Mouse (Mus musculus) stomach, embryonic 16.5 days (tissue): ENCODE data around the gene Rftn1. TPM values are rescaled to one million over a fixed set of nuclear protein-coding genes. Genes with fewer than 3 reads are reported as not detected.

Source experiments
- ATAC-seq: fragments of 200-750 bp; cut with Nextera tagmentation; 2 replicates; pipeline ENCODE4 v1.8.0; 2017; ENCODE audit warnings: moderate number of reproducible peaks, moderate TSS enrichment; ENCODE audit not compliant: insufficient read depth, low FRiP score
- H3K27ac ChIP-seq: fragments of 300-500 bp; sonication (generic); 2 replicates; pipeline ENCODE4 v1.5.1; 2014; ENCODE audit warnings: low read length
- H3K27me3 ChIP-seq: fragments of 300-500 bp; sonication (generic); 2 replicates; pipeline ENCODE4 v1.6.1; 2014; ENCODE audit warnings: low read length, control low read depth, mixed read lengths; ENCODE audit not compliant: control insufficient read depth, insufficient read depth
- H3K36me3 ChIP-seq: fragments of 300-500 bp; sonication (generic); 2 replicates; pipeline ENCODE4 v1.6.1; 2014; ENCODE audit warnings: low read length; ENCODE audit not compliant: control insufficient read depth, insufficient read depth
- H3K4me1 ChIP-seq: fragments of 300-500 bp; sonication (generic); 2 replicates; pipeline ENCODE4 v1.6.1; 2014; ENCODE audit warnings: low read length, control low read depth, mixed read lengths; ENCODE audit not compliant: control insufficient read depth, insufficient read depth
- H3K4me2 ChIP-seq: fragments of 300-500 bp; sonication (generic); 2 replicates; pipeline ENCODE4 v1.6.1; 2014; ENCODE audit warnings: low read depth, low read length, mixed read lengths
- H3K4me3 ChIP-seq: fragments of 300-500 bp; sonication (generic); replicated peaks from 2 replicates; pipeline ENCODE4 v1.5.1; 2014; ENCODE audit warnings: mild to moderate bottlenecking, low read length
- H3K9ac ChIP-seq: fragments of 300-500 bp; sonication (generic); 2 replicates; pipeline ENCODE4 v1.6.1; 2014; ENCODE audit warnings: low read length
- H3K9me3 ChIP-seq: fragments of 300-500 bp; sonication (generic); replicated peaks from 2 replicates; pipeline ENCODE4 v1.6.1; 2016; ENCODE audit warnings: low read length, control low read depth; ENCODE audit not compliant: control insufficient read depth
- WGBS: fragments of 180-500 bp; shearing (Covaris S2); extraction: QIAGEN DNeasy Blood & Tissue Kit; methylation state at CpG from one replicate; pipeline ENCODE4 v1.1.7; 2014; 5-methylcytosine and 5-hydroxymethylcytosine counted together
- polyA plus RNA-seq: library from polyadenylated mRNA; unstranded; fragments of >200 nt; fragmentation: Nextera tagmentation; extraction: Ambion mirVana; gene quantifications from 2 replicates; pipeline ENCODE4 v1.2.1, GENCODE M21; 2015

Gene Rftn1
- polyA plus RNA-seq, 1 experiment from 2014 or later: 12.9 TPM

- 30% methylated on average over 9 of the region's 9 CpGs for WGBS
- H3K4me3 ChIP-seq: no peak overlapping the region
- H3K36me3 ChIP-seq: no peaks in the 10 kb centered on the region
- ATAC-seq: no peak
- H3K9me3 ChIP-seq: no peaks in the 10 kb centered on the region
- H3K27ac ChIP-seq: no peak overlapping the region
- no peak overlapping the region for H3K4me2 ChIP-seq
- H3K4me1 ChIP-seq: no peaks in the 10 kb centered on the region
- H3K9ac ChIP-seq: no peak overlapping the region
- H3K27me3 ChIP-seq: no peaks in the 10 kb centered on the region
These were observed 142.3 kb downstream of the Rftn1 start for GRCm38 (mm10) chr17:50048209-50048608.

- Histone ChIP-seq H3K27ac (no peak overlapping the region), H3K36me3 (no peaks in the 10 kb centered on the region), H3K4me3 (no peak overlapping the region), H3K9me3 (no peaks in the 10 kb centered on the region), H3K4me1 (no peaks in the 10 kb centered on the region), H3K27me3 (no peaks in the 10 kb centered on the region), H3K4me2 (no peak overlapping the region), H3K9ac (no peak overlapping the region)
- no peak for ATAC-seq
- WGBS: 95% methylated on average over 12 of the region's 12 CpGs
These were observed 143.3 kb downstream of the Rftn1 start for GRCm38 (mm10) chr17:50047182-50047581.

DNA sequence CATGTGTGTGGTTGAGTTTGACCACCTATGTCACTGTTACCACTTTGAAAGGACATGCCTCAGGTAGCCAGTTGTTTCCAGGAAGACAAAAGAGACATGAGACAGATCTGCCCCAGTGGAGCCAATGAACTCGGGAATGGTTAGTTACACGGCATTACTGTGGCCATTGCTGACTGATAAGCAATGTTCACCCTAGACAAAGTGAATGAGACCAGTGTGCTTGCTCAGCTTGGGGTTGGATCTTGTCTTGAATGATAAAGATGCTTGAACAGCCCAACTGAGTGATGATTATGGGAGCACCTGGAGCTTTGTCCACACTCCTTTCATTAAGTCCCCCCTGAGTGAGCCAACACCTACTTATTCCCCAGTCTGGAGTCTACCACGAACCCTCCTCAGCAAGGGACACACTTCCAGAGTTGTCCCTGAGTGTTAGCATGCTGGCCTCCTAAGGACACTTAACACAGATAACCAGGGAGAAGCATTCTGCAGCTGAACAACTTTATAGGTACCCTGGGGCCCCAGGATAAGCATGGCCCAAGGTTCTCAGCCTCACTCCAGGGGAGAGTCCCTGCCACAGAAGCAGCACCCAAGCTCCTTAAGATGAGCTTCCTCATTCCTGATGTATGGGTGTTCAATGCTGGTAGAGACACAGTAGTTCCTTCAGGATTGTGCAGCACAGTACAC is 149.6 kb downstream of the Rftn1 start:
- Histone ChIP-seq H3K27ac (no peak overlapping the region), H3K9ac (no peak overlapping the region), H3K27me3 (no peaks in the 10 kb centered on the region), H3K4me1 (no peaks in the 10 kb centered on the region), H3K9me3 (no peaks in the 10 kb centered on the region), H3K4me2 (no peak overlapping the region), H3K36me3 (no peaks in the 10 kb centered on the region), H3K4me3 (no peak overlapping the region)
- ATAC-seq: no peak
- WGBS: 82% methylated on average over 3 of the region's 3 CpGs

DNA sequence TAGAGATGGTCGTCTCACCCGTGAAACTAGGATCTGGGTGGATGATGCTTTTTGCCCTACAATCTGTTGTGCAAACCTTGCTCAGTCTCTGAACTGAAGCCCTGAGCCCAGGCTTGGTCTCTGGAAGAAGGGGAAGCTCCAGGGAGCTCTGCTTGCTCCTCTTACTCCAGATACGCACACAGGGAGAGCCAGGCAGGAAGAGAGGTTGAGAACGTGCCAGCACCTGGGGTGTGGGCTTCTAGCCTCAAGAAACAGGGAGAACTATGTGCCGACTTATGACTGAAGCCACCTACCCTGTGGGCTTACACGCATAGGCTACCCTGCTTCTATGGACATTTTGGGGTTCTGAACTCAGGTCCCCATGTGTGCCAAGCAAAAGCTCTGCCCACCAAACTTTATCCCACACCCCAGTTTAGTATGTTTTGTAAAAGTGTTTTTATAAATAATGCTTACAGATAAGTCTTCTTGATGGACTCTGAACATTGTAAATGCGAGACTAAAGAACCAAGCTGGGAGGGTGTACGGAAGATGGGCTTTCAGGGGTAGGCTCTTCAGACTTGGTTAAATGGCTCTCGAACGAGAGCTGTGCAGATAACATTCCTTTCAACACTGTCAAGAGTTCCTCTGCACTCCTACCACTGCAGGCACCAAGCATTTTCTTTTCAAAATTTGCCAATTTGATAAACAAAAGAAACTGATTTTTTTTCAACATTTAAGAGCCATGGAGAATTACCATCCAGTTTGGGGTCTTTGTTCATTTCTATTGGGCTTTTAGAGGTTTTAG is 152.4 kb downstream of the Rftn1 start:
- 84% methylated on average over 10 of the region's 10 CpGs for WGBS
- Histone ChIP-seq H3K4me1 (no peaks in the 10 kb centered on the region), H3K9ac (no peak overlapping the region), H3K27me3 (no peaks in the 10 kb centered on the region), H3K4me2 (no peak overlapping the region), H3K9me3 (no peaks in the 10 kb centered on the region), H3K4me3 (no peak overlapping the region), H3K27ac (no peak overlapping the region), H3K36me3 (no peaks in the 10 kb centered on the region)
- ATAC-seq: no peak

DNA sequence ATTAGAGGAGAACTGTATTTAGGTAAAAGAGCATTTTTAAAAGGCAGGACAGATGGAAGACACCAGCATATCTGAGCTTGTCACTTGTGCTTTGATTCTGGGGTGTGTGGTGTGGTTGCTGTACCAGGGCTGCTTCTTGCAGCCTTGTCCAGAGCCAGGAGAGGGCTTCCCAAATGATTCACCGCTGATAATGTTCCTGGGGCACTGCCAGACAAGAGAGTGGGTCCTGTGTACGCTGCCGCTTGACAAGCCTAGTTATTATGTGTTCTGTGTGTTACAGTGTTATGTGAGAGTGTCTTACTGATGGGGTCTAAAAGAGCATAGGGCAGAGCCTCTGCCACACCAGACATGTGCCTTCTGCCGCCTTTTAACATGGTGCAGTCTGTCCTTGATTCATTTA is 153.1 kb downstream of the Rftn1 start:
- Histone ChIP-seq H3K4me1 (no peaks in the 10 kb centered on the region), H3K9me3 (no peaks in the 10 kb centered on the region), H3K9ac (no peak overlapping the region), H3K4me3 (no peak overlapping the region), H3K4me2 (no peak overlapping the region), H3K36me3 (no peaks in the 10 kb centered on the region), H3K27ac (no peak overlapping the region), H3K27me3 (no peaks in the 10 kb centered on the region)
- ATAC-seq: no peak
- WGBS: 81% methylated on average over 4 of the region's 4 CpGs

DNA sequence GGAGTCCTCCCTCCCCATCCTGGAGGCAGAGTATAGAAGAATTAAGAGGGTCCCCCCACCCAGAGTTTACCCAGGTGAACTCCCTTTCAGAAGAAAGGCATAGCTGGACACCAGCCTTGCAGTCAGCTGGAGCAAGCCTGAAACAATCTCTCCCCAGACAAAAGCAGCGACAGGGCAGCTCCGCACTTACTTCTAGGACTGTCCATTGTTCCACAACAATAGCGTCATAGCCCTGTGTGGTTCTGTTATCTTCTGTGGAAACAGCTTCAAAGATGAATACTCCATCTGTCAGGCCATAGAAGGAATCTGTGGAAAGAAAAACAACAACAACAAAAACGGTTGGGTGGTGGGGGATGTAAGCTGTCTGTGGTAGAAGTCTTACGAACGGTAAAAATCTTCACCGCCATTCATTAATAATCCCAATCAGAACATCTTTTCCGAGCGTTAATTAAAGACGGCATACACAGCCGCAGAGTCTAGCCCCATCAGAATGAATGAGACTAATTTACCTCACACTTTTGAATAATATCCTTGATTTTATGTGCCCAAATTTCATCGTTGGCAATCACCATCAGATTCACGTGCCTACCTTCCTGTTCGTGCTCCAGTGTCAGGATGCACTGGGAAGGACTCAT is 153.6 kb downstream of the Rftn1 start:
- no peak for ATAC-seq
- no peak overlapping the region for H3K27ac ChIP-seq
- 84% methylated on average over 14 of the region's 14 CpGs for WGBS
- H3K4me2 ChIP-seq: no peak overlapping the region
- H3K27me3 ChIP-seq: no peaks in the 10 kb centered on the region
- no peak overlapping the region for H3K4me3 ChIP-seq
- no peaks in the 10 kb centered on the region for H3K9me3 ChIP-seq
- no peak overlapping the region for H3K9ac ChIP-seq
- no peaks in the 10 kb centered on the region for H3K4me1 ChIP-seq
- H3K36me3 ChIP-seq: no peaks in the 10 kb centered on the region

DNA sequence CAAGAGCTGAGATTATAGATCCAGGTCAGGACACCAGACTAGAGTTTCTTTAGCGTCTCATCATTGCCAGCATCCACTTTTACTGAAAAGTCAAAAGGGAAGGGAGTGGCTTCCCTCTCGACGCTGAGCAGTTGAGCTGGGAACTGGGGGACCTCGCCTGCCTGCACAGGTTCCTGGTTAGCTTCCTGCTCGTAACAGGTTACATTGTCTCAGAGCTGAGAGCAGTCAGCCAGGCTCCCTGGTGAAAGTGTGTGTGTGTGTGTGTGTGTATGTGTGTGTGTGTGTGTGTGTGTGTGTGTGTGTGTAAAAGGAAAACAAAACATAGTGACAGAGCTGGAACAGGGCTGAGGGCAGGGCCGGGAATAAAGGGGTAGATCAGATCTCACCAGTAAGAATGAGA is 156.8 kb downstream of the Rftn1 start:
- 57% methylated on average over 6 of the region's 6 CpGs for WGBS
- no peak overlapping the region for H3K9ac ChIP-seq
- H3K4me3 ChIP-seq: no peak overlapping the region
- no peak overlapping the region for H3K4me2 ChIP-seq
- H3K36me3 ChIP-seq: no peaks in the 10 kb centered on the region
- H3K27ac ChIP-seq: no peak overlapping the region
- H3K9me3 ChIP-seq: no peaks in the 10 kb centered on the region
- H3K27me3 ChIP-seq: no peaks in the 10 kb centered on the region
- no peaks in the 10 kb centered on the region for H3K4me1 ChIP-seq
- no peak for ATAC-seq

DNA sequence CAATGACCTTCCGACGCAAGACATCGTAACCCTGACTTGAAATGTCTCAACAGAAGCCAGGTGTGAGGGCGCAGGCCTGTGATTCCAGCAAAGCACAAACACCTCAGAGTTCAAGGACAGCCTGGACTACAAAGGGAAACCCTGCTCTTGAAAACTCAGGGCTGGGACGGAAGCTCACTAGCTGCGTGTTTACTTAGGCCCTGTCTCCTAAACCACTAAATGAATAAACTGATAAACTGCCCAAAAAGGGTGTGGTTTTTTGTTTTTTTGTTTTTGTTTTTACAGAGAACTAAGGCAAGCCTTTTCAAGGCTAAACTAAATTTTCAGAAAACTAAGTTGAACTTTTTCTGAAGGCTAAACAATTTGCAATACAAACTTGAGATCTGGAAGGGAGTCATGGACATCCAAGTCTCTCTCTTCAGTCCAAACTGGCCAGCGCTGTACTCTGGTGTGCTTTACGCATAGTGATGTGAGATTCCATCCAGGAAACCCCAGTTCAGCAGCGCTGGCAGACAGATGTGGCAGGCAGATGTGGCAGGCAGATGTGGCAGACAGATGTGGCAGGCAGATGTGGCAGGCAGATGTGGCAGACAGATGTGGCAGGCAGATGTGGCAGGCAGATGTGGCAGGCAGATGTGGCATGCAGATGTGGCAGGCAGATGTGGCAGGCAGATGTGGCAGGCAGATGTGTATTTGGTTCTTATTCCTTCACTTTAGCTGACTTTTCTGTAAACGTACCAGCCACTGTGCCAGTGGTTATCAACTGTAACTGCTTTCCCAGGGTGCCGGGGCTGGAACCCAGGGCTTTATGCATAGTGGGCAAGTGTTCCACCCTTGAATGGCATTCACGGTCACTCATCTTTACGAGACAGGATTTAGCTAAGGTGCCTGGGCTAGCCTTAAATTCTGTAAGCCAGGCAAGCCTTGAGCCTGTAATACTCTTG is 158.7 kb downstream of the Rftn1 start:
- Histone ChIP-seq H3K36me3 (no peaks in the 10 kb centered on the region), H3K9me3 (no peaks in the 10 kb centered on the region), H3K4me3 (no peak overlapping the region), H3K9ac (no peak overlapping the region), H3K27ac (no peak overlapping the region), H3K4me2 (no peak overlapping the region), H3K27me3 (no peaks in the 10 kb centered on the region), H3K4me1 (no peaks in the 10 kb centered on the region)
- ATAC-seq: no peak
- 77% methylated on average over 13 of the region's 13 CpGs for WGBS
